8 mouse cellular contexts compared by ENCODE assay signal in the genomic region with DNA sequence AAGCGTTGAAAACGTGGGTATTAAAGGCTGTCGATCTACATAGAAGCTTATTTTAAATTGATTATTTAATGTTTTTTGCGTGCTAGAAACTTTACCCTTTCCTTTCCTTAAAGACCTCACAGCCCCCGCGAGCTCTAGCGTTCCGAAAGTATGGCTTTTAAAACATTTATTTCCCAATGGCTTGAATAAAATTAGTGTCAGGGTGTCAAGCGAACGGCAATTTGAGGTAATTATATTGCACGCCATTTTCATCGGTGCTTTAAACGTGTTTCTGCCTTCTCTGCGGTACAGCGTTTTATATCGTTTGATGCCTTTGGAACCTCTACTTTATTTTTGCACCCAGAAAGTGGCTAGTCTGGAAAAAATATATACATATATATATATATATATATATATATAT. TPM values are rescaled to one million over a fixed set of nuclear protein-coding genes. Genes with fewer than 3 reads are reported as not detected.
DNase-seq lines count a peak whose midpoint lies in the region; ATAC-seq and TF ChIP-seq lines count a peak whose summit lies in the region.
"Had no signal": no experiment of that assay in that cellular context is flagged by ENCODE, and none has a peak within 500 bp of the region (broad histone marks: within the 10 kb centered on the region; RNA-seq: fewer than 3 reads in every experiment).

No protein-coding gene starts in this region.

- no peaks in the 10 kb centered on the region for H3K9me3 ChIP-seq in forebrain, embryonic 10.5 days
- H3K9me3 ChIP-seq in hindbrain, embryonic 14.5 days (ENCODE audit: control insufficient read depth, low read length): no peaks in the 10 kb centered on the region

- peak overlapping the region; percentile 60 for H3K4me3 ChIP-seq in forebrain, embryonic 10.5 days
- peak overlapping the region; percentile 72 for H3K4me3 ChIP-seq in hindbrain, embryonic 14.5 days (replicated peaks; ENCODE audit: low read length)
- peak overlapping the region; percentile 18 for H3K4me3 ChIP-seq in myocyte

- H3K4me2 ChIP-seq in hindbrain, embryonic 14.5 days (replicated peaks): peak overlapping the region; percentile 74
- H3K4me2 ChIP-seq in myocyte (ENCODE audit: low read depth): peak overlapping the region; percentile 66

- H3K36me3 ChIP-seq in forebrain, embryonic 10.5 days (replicated peaks): no peaks in the 10 kb centered on the region
- H3K36me3 ChIP-seq in hindbrain, embryonic 14.5 days (replicated peaks; ENCODE audit: control insufficient read depth, insufficient read depth): no peaks in the 10 kb centered on the region
- H3K36me3 ChIP-seq in myocyte (ENCODE audit: control insufficient read depth, insufficient read depth): no peaks in the 10 kb centered on the region

- ATAC-seq in hindbrain, embryonic 14.5 days (ENCODE audit: low FRiP score): no peak

- DNase-seq in layer of hippocampus, adult 11-12 months (ENCODE audit: low spot score): peak; percentile 13
- no peak for DNase-seq in layer of hippocampus, adult 9-11 months
- DNase-seq in forebrain, embryonic 10.5 days (ENCODE audit: extremely low spot score, low spot score): no peak
- peak; percentile 53 for DNase-seq in hindbrain, embryonic 14.5 days (ENCODE audit: low spot score)
- DNase-seq in testis, postnatal 14 days (ENCODE audit: low spot score): no peak
- no peak for DNase-seq in left cerebral cortex, postnatal 4 days

- peaks cover 37% of the 10 kb centered on the region for H3K27me3 ChIP-seq in forebrain, embryonic 10.5 days (ENCODE audit: poor library complexity, severe bottlenecking)
- no peaks in the 10 kb centered on the region for H3K27me3 ChIP-seq in hindbrain, embryonic 14.5 days (ENCODE audit: control insufficient read depth, insufficient read depth, low read length)
- H3K27me3 ChIP-seq in myocyte (ENCODE audit: control insufficient read depth, insufficient read depth, insufficient read length): no peaks in the 10 kb centered on the region

- peaks cover 33% of the 10 kb centered on the region for H3K4me1 ChIP-seq in forebrain, embryonic 10.5 days
- peaks cover 9% of the 10 kb centered on the region; the same call in 1 of the 2 replicates for H3K4me1 ChIP-seq in hindbrain, embryonic 14.5 days (replicated peaks; ENCODE audit: control insufficient read depth, insufficient read depth, low read length)

- 17% methylated on average over 16 of the region's 16 CpGs for WGBS in forebrain, embryonic 10.5 days
- 7% methylated on average over 16 of the region's 16 CpGs for WGBS in hindbrain, embryonic 14.5 days

- no peak for TF ChIP-seq POLR2A in myocyte (IDR thresholded peaks at IDR 0.05; ENCODE audit: insufficient read length, low read depth)

- intact Hi-C loops in left cerebral cortex, postnatal 4 days (cut with DNase I): no loop called here

- H3K27ac ChIP-seq in forebrain, embryonic 10.5 days: no peak overlapping the region
- peak overlapping the region; percentile 97 for H3K27ac ChIP-seq in hindbrain, embryonic 14.5 days

- H3K79me2 ChIP-seq in myocyte (ENCODE audit: control insufficient read depth, insufficient read depth): no peaks in the 10 kb centered on the region

- H3K9ac ChIP-seq in hindbrain, embryonic 14.5 days: peak overlapping the region; percentile 85

- H3ac ChIP-seq in myocyte (ENCODE audit: control insufficient read depth, insufficient read length): no peak overlapping the region

TF ChIP-seq in myocyte, 11 proteins besides CTCF, POLR2A, EP300 and RAD21:
- TF ChIP-seq TCF12 (IDR thresholded peaks at IDR 0.05; ENCODE audit: insufficient read depth, poor library complexity, severe bottlenecking): no peak
- no peak for TF ChIP-seq MAX (IDR thresholded peaks at IDR 0.05; ENCODE audit: low read depth)
- TF ChIP-seq MYOD1 (IDR thresholded peaks at IDR 0.05; ENCODE audit: control insufficient read depth in 1 of 3, insufficient read length in 2 of 3, low read depth in 2 of 3): no peak
- no peak for TF ChIP-seq USF1 (IDR thresholded peaks at IDR 0.05; ENCODE audit: low read depth)
- no peak for TF ChIP-seq SRF (IDR thresholded peaks at IDR 0.05; ENCODE audit: control insufficient read depth, insufficient read length, low read depth)
- TF ChIP-seq REST (IDR thresholded peaks at IDR 0.05; ENCODE audit: insufficient read depth, insufficient read length): no peak
- TF ChIP-seq MYOG (IDR thresholded peaks at IDR 0.05; ENCODE audit: control insufficient read depth in 1 of 3, insufficient read depth in 1 of 3, insufficient read length in 2 of 3, low read depth in 2 of 3): no peak
- no peak for TF ChIP-seq E2F4 (IDR thresholded peaks at IDR 0.05; ENCODE audit: insufficient read depth)
- TF ChIP-seq TCF3 (IDR thresholded peaks at IDR 0.05; ENCODE audit: insufficient read length, low read depth): no peak
- TF ChIP-seq POLR2AphosphoS2 (IDR thresholded peaks at IDR 0.05; ENCODE audit: insufficient read length, low read depth): no peak
- TF ChIP-seq CEBPB (IDR thresholded peaks at IDR 0.05; ENCODE audit: insufficient read depth, poor library complexity, severe bottlenecking): no peak

RNA-seq across cellular contexts. Expression of gene Slitrk1, which starts 0.4 kb away (rescaled TPM):
- polyA plus RNA-seq in forebrain, embryonic 10.5 days (2016; fragmentation: Nextera tagmentation; extraction: Ambion mirVana): 1.9 and 2.2 TPM in 2 replicates
- polyA plus RNA-seq in hindbrain, embryonic 14.5 days (2014; fragmentation: Nextera tagmentation; extraction: Ambion mirVana): 37.9 and 38.5 TPM in 2 replicates
- 0.20 TPM for polyA plus RNA-seq in myocyte (2012; fragmentation: generic; extraction: Trizol)
- 10 to 100 TPM; 56.6 to 59.6 TPM for total RNA-seq in left cerebral cortex, postnatal 4 days (2021)
- total RNA-seq: common myeloid progenitor, adult 5-6 weeks had no signal

Comparison
In these comparisons a context has a peak if more than half of its experiments do, and no peak if none do; other contexts are left out.
1. DNase-seq: peak in layer of hippocampus, adult 11-12 months (single experiment) and hindbrain, embryonic 14.5 days (single experiment); none in layer of hippocampus, adult 9-11 months (single experiment), forebrain, embryonic 10.5 days (single experiment), testis, postnatal 14 days (single experiment) and left cerebral cortex, postnatal 4 days (single experiment).
2. H3K4me3 ChIP-seq: peak in every context shown above with its lines; median percentile 72 in hindbrain, embryonic 14.5 days; 60 in forebrain, embryonic 10.5 days; 18 in myocyte.
3. RNA of gene Slitrk1, which starts 0.4 kb away (polyA plus RNA-seq): 37.9 to 38.5 TPM in hindbrain, embryonic 14.5 days; 1.9 to 2.2 TPM in forebrain, embryonic 10.5 days and 0.20 TPM in myocyte (single experiment); every median in the first group is over 10 times any median in the second.